Mouse (Mus musculus) colon, adult 2 months (tissue): ENCODE measurements around the gene Acp5. TPM values are rescaled to one million over a fixed set of nuclear protein-coding genes. Genes with fewer than 3 reads are reported as not detected.

Experiments used
- polyA plus RNA-seq: library from polyadenylated mRNA; depleted of rRNA; stranded (reverse); fragments of >200 nt; gene quantifications from 2 replicates; pipeline ENCODE4 v1.2.3, GENCODE M21; 2012; rRNA removed

Gene Acp5
- 443 and 452 TPM in 2 replicates for polyA plus RNA-seq

DNA sequence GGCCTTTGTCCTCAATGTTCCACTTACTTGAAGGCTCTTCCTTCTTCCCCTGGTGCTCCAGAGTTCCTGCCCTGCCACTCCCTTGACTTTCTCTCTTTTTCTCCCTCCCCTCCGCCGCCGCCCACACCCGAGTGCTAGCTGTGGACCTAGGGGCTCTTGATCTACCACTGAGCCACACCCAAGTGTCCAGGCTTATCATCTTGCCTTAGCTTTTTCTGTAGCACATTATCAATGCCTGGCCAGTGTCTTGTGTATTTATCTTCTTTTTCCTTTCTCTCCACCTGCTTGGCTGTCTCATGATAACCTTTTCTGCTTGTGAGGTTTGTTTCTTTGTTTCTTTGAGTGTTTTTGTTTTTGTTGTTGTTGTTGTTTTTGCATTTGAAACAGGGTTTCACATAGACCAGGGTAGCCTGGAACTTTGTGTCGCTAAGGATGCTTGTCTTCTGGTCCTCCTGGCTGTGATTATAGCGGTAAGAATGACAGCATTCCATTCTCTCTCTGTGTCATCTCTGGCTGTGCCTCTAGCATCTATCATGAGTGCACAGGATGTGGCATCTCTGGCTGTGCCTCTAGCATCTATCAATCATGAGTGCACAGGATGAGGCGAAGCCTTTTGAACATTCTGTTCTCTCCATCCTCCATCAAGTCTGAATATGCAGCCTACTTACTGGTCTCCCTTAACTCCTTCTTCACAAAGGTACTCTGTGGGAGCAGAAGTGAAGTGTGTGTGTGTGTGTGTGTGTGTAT lies at the start of gene Acp5:
Gene Acp5 (minus strand): TSS at position 68 of the 747 bp plus-strand sequence.

DNA sequence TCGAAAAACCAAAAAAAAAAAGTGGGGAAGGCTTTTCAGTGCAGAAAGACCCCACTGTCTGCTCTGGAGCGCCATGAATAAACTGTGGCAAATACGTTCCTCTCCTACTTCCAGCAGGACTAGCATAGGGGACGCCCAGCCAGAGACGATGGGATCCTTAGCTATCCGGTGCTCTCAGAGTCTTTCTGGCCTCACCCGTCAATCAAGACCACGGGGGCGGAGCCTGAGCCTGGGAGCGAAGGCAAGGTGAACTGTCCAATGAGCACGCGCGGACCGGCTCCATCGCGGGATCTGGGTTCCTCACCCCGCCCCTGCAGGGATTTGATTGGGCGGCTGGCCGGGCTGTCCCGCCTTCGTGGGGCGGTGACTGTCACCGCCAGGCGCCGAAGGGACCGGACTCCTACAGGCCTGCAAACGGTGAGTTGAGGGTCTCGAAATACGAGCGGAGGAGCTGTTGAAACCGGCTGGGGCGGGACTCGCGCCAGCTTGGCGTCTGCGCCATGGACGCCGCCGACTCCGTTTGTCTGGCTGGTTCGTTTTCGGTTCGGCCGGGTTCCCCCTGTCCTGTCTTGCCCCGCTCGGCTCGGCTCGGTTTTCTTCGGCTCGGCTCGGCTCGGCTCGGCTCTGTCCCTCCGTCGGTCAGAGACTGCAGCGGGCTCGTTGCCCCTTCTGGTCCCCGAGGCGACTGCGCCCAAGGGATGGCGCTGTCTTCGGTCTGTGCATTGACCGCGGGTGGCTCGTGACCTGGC lies 21.2 kb upstream of the Acp5 start, which contains the start of gene Pigyl:
Gene Pigyl (plus strand): TSS at position 350 of the 749 bp plus-strand sequence.

DNA sequence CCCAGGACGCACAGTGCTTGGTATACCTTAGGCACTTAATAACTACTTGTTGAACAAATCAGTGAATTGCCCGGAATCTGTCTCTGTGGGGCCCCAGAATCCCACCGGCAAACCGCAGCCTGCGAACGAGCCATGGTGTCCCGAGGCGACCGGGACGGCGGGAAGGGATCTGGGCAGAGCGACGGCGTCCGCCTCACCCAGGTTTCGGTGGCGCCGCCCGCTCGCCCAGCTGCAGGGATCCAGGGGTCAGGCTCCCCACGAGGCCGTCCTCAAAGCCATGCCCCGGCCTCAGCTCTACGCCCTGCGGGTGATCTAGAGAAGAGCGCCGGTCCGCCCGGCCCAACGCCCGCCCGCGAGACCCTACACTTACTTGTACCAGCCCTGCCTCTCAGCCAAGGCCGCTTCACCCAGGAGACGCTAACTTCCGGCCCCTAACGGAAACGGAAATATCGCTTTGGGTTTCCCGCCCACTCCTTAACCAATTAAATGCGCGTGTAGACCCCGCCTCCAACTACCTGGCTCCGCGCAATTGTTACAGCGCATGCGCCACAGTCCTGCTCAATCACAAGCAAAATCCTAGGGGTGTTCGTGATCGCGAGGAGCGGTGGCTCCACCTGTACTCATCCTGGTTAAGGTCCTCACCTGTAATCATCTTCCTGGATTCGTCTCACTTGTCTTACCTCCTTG lies 18.6 kb downstream of the Acp5 start, which contains the start of gene Elof1:
Gene Elof1 (minus strand): TSS at position 433 of the 687 bp plus-strand sequence.

DNA sequence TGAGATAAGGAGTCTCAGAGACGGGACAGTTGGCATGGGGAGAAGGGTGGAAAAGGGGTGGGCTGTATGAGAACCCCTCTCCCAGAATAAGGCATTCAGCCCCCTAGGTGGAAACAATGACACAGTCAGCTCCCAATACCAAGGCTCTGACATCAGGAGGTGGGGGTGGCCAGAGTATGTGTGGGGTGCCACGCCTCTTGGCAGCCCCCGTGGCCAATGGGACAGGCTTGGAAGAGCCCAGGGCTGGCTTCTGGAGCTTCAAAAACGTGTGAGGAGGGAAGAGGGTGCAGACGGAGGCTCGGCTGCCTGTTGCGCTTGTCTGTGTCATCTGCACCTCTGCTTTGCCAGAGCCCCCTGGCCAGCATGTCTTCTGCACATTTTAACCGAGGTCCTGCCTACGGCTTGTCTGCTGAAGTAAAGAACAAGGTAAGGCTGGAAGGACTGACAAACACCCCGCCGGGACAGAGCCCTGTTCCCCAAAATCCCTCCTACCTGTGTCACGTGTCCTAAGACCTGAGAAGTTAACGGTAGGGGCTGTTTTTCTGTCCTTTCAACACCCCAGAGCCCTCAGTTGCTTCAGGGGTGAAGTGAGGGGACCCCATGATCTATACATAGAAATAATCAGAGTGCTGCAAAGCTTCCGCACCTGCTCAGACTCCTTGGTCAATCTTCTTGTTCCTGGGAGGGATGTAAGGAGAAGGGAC lies 36.4 kb downstream of the Acp5 start, which contains the start of gene Cnn1:
Gene Cnn1 (plus strand): TSS at position 224 of the 704 bp plus-strand sequence.

DNA sequence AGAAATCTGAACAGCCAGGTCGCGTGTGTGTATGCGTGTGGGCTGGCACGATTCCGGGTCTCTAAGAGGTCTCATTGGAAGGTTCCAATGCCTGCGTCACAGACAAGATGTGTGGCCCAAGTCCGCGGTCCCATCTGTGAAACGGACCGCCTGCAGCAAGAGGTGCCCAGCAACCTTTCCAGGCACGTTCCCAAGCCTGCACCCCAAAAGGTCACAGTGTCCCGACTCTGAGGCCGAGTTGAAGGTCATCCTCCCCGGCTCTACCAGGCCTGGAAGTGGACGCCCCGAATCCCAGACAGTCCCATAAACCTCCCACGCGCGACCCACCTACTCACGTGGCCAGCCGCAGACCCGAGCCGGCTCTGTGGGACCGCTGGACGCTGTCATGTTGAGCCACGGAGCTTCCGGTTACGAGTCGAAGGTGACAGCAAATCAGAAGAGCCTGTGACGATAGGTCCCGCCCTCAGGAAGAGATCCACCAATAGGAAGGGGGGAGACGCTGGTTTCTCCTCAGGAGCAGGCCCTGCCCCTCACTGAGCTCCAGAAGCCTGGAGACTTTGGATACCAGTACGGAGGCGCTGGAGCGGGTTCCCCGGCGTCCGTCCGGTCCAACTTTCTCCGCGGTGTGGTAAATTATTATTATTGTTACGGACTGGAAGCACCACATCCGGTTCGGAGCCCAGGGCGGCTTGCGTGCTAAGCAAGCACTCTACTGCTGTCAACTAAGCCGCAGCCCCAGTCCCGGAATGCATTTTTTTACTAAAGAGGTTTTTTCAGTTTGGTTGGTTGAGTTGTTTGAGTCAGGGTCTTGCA lies 50.3 kb downstream of the Acp5 start, which contains the start of gene Ecsit:
Gene Ecsit (minus strand): TSS at position 417 of the 813 bp plus-strand sequence.

Other genes with a start within 250 kb of the Acp5 start
- 231 and 273 TPM in 2 replicates for gene Rab3d, start 217.5 kb downstream of the Acp5 start, polyA plus RNA-seq
- 3.5 and 4.3 TPM in 2 replicates for gene Ccdc159, start 208.2 kb downstream of the Acp5 start, polyA plus RNA-seq
- gene Tmem205, start 208.2 kb downstream of the Acp5 start, polyA plus RNA-seq = 140 and 146 TPM in 2 replicates
- 14.2 and 16.6 TPM in 2 replicates for gene Plppr2, start 198.7 kb downstream of the Acp5 start, polyA plus RNA-seq
- 10.7 and 11.4 TPM in 2 replicates for gene Swsap1, start 180.0 kb downstream of the Acp5 start, polyA plus RNA-seq
- gene Epor, start 172.2 kb downstream of the Acp5 start, polyA plus RNA-seq = 2.7 and 3.2 TPM in 2 replicates
- 19.5 and 21.6 TPM in 2 replicates for gene Rgl3, start 146.3 kb downstream of the Acp5 start, polyA plus RNA-seq
- gene Ccdc151, start 133.1 kb downstream of the Acp5 start, polyA plus RNA-seq = 0.09 and 0.17 TPM in 2 replicates
- gene Prkcsh, start 132.9 kb downstream of the Acp5 start, polyA plus RNA-seq = 93.8 and 123 TPM in 2 replicates
- 1.0 and 1.1 TPM in 2 replicates for gene Elavl3, start 83.7 kb downstream of the Acp5 start, polyA plus RNA-seq
- gene Gm49318, start 64.5 kb downstream of the Acp5 start, polyA plus RNA-seq = not detected in 2 replicates
- 15.4 and 17.0 TPM in 2 replicates for gene Zfp653, start 64.3 kb downstream of the Acp5 start, polyA plus RNA-seq
- gene Ecsit, start 50.3 kb downstream of the Acp5 start, polyA plus RNA-seq = 36.5 and 42.9 TPM in 2 replicates
- gene Cnn1, start 36.5 kb downstream of the Acp5 start, polyA plus RNA-seq = 1,015 and 1,314 TPM in 2 replicates
- gene Elof1, start 18.5 kb downstream of the Acp5 start, polyA plus RNA-seq = 153 and 199 TPM in 2 replicates
- gene Pigyl, start 21.1 kb upstream of the Acp5 start, polyA plus RNA-seq = 46.7 and 79.5 TPM in 2 replicates
- not detected in 2 replicates for gene Zfp872, start 52.4 kb upstream of the Acp5 start, polyA plus RNA-seq
- gene Zfp809, start 90.0 kb upstream of the Acp5 start, polyA plus RNA-seq = 11.6 and 18.9 TPM in 2 replicates
- gene Zfp599, start 124.2 kb upstream of the Acp5 start, polyA plus RNA-seq = 0.25 and 0.40 TPM in 2 replicates
- gene Zfp810, start 171.9 kb upstream of the Acp5 start, polyA plus RNA-seq = 3.6 and 4.0 TPM in 2 replicates